Mouse (Mus musculus) adrenal gland, postnatal 14 days (tissue): ENCODE data around the gene Rabgap1l. TPM values are rescaled to one million over a fixed set of nuclear protein-coding genes. Genes with fewer than 3 reads are reported as not detected.

ENCODE experiments used
- DNase-seq: peaks from one replicate; pipeline ENCODE4 v3.0.0; 2021; ENCODE audit warnings: mixed read lengths
- total RNA-seq: library from RNA; stranded (reverse); gene quantifications from 2 replicates; pipeline ENCODE4 v1.2.3, GENCODE M21; 2021

Gene Rabgap1l
- total RNA-seq, 1 experiment from 2014 or later, result 26.5 TPM

- no peak for DNase-seq
These were observed 418.5 kb downstream of the Rabgap1l start for GRCm38 (mm10) chr1:160374490-160374889.

DNA sequence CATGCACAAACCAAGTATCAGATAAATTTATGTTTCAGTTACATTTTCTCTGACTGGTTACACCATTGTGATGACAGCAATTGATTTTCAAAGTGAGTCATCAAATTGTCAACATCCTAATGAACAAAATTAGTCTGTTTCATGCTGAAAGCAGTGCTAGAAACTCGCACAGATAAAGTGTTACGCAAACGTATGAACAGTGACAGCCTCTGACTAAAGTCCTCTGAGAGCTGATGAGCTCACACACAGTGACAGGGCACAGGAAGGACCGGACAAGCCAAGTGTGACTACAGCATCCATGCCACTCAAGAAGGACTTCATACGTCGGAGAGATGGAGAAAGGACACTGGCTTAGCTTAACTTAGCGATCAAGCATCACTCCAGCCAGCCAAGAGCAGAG lies 419.7 kb downstream of the Rabgap1l start:
- DNase-seq, result no peak

DNA sequence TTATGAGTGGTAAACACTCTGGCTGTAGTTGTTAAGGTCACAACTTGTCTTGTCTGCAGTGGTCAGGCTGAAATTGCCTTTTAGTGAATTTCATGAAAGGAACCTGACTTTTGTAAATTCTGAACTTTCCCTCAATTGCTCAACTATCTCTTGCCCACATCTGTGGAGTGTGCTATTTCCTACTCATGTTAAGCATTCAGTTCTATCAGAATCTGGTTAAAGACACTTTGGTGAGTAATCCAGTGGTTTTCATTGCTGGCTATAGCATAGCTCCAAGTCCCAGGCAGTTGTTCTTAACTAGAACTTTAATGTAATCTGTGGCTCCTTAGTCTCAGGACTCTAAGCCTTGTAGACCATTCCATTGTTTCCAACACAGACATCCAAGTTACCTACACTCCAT lies 421.3 kb downstream of the Rabgap1l start:
- DNase-seq, result no peak

DNA sequence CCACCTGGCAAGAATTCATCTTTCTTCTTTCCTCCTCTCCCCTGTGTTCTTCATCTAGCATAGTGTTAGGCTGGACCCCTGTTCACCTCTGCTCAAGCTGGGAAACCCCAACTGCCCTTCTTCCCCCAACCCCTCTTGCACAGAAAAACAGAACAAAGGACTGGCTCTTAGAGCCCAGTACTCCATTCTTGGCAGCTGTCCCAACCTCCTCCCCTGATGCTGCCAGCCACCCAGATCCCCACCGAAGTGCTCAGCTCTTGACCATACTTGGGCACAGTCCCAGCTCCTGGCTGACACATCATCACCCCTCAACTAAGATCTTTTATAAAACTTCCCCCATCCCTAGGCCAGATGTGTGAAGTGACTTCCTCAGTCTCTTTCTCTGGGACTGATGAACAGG lies 422.5 kb downstream of the Rabgap1l start:
- DNase-seq, result no peak

DNA sequence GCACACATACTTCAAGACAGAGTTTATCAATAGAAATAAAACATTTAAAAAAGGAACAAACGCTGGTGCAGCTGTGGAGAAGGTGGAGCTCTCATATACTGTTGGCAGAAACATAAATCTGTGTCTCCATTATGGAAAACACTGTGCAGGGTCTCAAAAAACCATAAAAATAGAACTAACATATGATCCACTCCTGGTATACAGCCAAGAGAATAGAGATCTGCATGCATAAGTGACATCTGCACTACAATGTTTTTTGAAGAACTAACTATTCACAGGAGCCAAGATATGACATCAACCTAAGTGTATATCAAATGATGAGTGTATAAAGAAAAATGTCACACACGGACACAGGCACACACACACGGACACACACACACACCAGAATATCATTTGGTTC lies 426.4 kb downstream of the Rabgap1l start:
- DNase-seq, result no peak

DNA sequence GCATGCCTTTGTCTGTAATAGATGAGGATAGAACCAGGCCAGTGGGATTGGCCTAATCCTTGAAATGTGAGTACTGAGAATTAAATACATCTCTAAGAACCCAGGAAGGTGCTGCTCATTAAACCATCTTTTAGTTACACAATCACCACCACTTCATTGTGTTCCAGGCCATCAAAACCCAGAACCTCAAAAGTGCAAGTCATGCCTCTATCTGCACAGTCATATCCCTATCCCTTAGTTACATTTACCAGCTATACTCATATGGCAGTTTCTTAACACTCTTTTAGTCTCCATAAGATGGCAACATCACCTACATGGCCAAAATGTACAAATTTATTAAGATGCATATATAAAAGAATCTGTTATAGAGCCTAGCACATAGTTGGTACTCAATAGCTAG lies 435.7 kb downstream of the Rabgap1l start:
- DNase-seq, result no peak

DNA sequence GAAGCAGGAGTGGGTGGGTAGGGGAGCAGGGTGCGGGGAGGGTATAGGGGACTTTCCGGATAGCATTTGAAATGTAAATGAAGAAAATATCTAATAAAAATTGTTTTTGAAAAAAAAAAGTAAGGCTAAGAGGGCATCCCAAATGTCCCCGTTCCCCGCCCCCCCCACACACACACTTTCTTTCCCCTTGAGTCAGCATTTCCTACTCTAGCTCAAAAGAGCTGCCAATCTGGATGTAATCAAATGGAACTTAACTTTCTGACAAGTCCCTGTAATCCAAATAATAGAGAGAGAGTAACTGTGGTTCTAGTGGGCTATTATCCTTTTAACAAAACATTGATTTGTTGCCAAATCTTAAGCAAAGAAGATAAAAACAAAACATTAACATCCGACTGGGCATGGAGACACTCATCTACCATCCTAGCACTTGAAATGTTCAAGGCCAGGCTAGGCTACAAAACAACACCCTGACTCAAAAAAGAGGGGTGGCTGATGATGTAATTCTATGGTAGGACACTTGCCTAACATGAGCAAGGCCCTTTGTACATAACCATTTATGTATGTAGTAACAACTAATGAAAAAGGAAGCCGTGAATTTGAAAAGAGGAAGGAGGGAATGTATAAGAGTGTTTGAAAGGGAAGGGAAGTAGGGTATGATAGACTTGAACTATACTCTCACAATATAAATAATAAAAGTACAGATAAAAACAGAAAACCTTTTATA lies 439.1 kb downstream of the Rabgap1l start:
- DNase-seq, result no peak

DNA sequence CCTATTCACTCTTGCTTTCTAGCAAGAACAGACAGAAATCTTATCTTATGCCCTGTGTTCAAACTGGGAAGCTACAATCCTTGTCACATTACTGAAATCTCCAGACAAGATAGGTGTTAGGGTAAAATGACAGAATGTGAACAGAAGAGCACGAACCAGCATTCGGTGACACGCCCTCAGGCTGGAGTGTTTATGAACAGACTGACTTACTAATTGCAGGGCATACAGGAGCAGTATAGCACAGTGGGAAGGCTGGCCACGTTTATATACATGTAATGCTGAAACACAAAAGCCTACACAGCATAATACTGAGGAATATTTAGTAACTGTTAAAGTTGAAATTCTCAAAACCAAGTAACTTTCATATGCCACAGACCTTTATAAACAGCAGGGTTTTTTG lies 440.7 kb downstream of the Rabgap1l start:
- DNase-seq, result no peak

DNA sequence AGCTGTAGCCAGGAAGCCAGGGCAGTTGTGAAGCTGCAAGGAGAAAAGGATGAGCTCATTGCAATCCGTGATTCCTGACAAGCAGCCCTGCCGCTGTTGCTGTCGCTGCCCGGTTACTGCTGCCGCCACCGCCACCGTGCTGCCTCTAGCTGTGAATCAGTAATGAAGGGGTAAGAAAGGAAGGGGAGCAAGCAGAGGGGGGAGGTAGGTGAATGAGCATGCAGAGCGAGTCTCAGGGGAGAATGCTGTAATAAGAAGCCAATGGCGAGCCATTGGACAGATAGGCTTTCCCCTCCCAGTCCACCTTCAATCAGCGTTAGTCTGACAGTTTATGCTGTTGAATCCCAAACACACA lies 441.2 kb downstream of the Rabgap1l start:
- DNase-seq, result peak; percentile 56

- DNase-seq, result no peak
These were observed 441.7 kb downstream of the Rabgap1l start for GRCm38 (mm10) chr1:160351146-160351879.

- DNase-seq, result no peak
These were observed 452.4 kb downstream of the Rabgap1l start for GRCm38 (mm10) chr1:160340653-160341052.

GRCm38 (mm10) chr1:160339374-160339773 lies 453.6 kb downstream of the Rabgap1l start:
- no peak for DNase-seq

GRCm38 (mm10) chr1:160334791-160335190 lies 458.2 kb downstream of the Rabgap1l start:
- no peak for DNase-seq

- no peak for DNase-seq
These were observed 462.2 kb downstream of the Rabgap1l start for GRCm38 (mm10) chr1:160330828-160331227.

DNA sequence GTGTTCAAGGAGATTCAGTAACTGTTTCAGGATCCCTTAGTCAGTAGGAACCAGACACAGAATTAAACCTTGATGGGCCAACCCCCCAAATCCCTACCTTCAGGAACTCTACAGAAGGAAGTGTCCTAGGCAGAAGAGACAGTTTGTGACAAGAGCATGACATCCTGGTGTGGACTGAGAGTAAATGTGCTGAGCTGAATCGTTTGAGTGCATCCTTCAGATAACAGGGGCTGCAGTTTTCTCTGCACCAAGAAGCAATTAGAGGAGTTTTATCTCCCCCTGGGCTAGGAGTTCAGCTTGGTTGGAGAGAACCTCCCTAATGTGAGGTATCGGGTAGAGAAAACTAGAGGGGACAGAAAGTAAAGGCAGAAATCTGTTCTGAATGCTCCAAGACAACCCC lies 462.8 kb downstream of the Rabgap1l start:
- DNase-seq, result no peak

DNA sequence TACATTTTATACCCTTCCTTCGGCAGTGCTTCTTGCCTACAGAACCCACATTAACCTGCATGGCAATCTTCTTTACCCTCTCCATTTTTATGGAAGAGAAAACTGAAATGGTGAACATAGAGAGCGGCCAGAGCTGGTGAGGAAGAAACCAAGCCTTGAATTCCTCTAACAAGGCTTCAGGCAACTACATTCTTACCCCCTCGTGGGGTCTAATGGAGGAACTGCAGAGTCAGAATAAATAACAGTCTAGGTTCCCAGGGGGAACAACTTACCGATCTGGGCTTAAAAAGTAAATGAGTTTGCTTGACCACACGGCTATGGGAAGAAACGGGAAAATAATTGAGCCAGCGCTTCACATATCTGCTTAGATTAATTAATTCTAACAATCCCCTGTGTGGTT lies 463.2 kb downstream of the Rabgap1l start:
- DNase-seq, result no peak

GRCm38 (mm10) chr1:160327531-160327930 lies 465.5 kb downstream of the Rabgap1l start:
- no peak for DNase-seq

GRCm38 (mm10) chr1:160325542-160325941 lies 467.5 kb downstream of the Rabgap1l start:
- no peak for DNase-seq

GRCm38 (mm10) chr1:160320690-160321089 lies 472.3 kb downstream of the Rabgap1l start:
- no peak for DNase-seq

- DNase-seq, result no peak
These were observed 474.8 kb downstream of the Rabgap1l start for GRCm38 (mm10) chr1:160318057-160318725.

DNA sequence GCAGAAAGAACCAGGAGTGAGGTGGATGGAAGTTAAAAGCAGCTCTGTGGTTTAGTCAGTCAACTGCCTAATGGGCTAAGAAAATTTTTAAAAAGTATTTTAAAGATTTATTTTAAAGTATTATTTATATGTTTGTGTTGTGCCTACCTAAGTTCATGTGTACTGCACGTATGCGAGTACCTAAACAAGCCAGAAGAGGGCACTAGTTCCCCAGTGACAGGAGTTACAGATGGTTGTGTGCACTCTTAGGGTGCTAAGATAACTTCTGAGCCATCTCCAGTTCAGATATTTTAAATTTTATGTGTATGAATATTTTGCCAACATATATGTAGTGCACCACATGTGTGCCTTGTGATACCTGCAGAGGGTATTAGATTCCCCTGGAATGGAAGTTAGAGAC lies 476.8 kb downstream of the Rabgap1l start:
- DNase-seq, result no peak

DNA sequence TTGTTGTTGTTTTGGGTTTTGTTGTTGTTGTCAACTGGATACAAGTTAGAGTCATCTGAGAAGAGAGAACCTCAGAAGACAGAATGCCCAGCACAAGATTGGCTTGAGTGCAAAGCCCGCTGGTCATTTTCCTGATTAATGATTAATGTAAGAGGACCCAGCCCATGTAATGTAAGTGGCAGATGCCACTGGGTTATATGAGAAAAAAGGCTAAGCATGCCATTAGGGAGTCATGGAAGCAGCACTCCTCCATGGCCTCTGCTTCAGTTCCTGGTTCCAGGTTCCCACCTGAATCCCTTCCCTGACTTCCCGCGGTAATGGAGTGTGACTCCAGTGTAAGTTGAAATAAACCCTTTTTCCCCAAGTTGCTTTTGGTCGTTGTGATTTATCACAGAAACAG lies 480.4 kb downstream of the Rabgap1l start:
- no peak for DNase-seq

- DNase-seq, result no peak
These were observed 481.1 kb downstream of the Rabgap1l start for GRCm38 (mm10) chr1:160311861-160312260.
